Mouse (Mus musculus) liver, embryonic 16.5 days (tissue): ENCODE measurements around the gene Foxf1. TPM values are rescaled to one million over a fixed set of nuclear protein-coding genes. Genes with fewer than 3 reads are reported as not detected.

Experiments
- ATAC-seq: fragments of 200-750 bp; cut with Nextera tagmentation; 2 replicates; pipeline ENCODE4 v1.8.0; 2017; ENCODE audit warnings: low read depth, mild to moderate bottlenecking, moderate number of reproducible peaks, moderate library complexity
- H3K27ac ChIP-seq: fragments of 300-500 bp; sonication (generic); 2 replicates; pipeline ENCODE4 v1.5.1; 2014; ENCODE audit warnings: mild to moderate bottlenecking, low read length
- H3K27me3 ChIP-seq: fragments of 300-500 bp; sonication (generic); 2 replicates; pipeline ENCODE4 v1.6.1; 2014; ENCODE audit warnings: low read depth, low read length, mixed read lengths; ENCODE audit not compliant: control insufficient read depth, insufficient read depth
- H3K36me3 ChIP-seq: fragments of 300-500 bp; sonication (generic); 2 replicates; pipeline ENCODE4 v1.6.1; 2014; ENCODE audit warnings: mild to moderate bottlenecking; ENCODE audit not compliant: control insufficient read depth, insufficient read depth
- H3K4me1 ChIP-seq: fragments of 300-500 bp; sonication (generic); 2 replicates; pipeline ENCODE4 v1.6.1; 2014; ENCODE audit warnings: low read depth, low read length, mixed read lengths; ENCODE audit not compliant: control insufficient read depth
- H3K4me2 ChIP-seq: fragments of 300-500 bp; sonication (generic); 2 replicates; pipeline ENCODE4 v1.6.1; 2014; ENCODE audit warnings: low read depth, low read length, mixed read lengths
- H3K4me3 ChIP-seq: fragments of 300-500 bp; sonication (generic); 2 replicates; pipeline ENCODE4 v1.5.1; 2014; ENCODE audit warnings: low read depth, mild to moderate bottlenecking, low read length
- H3K9ac ChIP-seq: fragments of 300-500 bp; sonication (generic); 2 replicates; pipeline ENCODE4 v1.6.1; 2014; ENCODE audit warnings: low read depth, low read length
- H3K9me3 ChIP-seq: fragments of 300-500 bp; sonication (generic); replicated peaks from 2 replicates; pipeline ENCODE4 v1.6.1; 2016; ENCODE audit warnings: low read length; ENCODE audit not compliant: control insufficient read depth
- WGBS: fragments of 180-500 bp; shearing (Covaris S2); extraction: QIAGEN DNeasy Blood & Tissue Kit; methylation state at CpG from one replicate; pipeline ENCODE4 v1.1.7; 2014; ENCODE audit not compliant: insufficient replicate concordance; 5-methylcytosine and 5-hydroxymethylcytosine counted together
- polyA plus RNA-seq: library from polyadenylated mRNA; unstranded; fragments of >200 nt; fragmentation: Nextera tagmentation; extraction: Ambion mirVana; gene quantifications from 2 replicates; pipeline ENCODE4 v1.2.1, GENCODE M21; 2015

Foxf1 gene
- polyA plus RNA-seq, 1 experiment from 2014 or later, result 2.7 TPM

GRCm38 (mm10) chr8:121124547-121125239 is 40.5 kb downstream of the Foxf1 start:
- no peak for ATAC-seq
- Histone ChIP-seq H3K4me2 (no peak overlapping the region), H3K27ac (no peak overlapping the region), H3K27me3 (peaks cover 99% of the 10 kb centered on the region), H3K9ac (no peak overlapping the region), H3K4me3 (no peak overlapping the region), H3K9me3 (no peaks in the 10 kb centered on the region), H3K4me1 (no peaks in the 10 kb centered on the region), H3K36me3 (no peaks in the 10 kb centered on the region)
- 7% methylated on average over 17 of the region's 17 CpGs for WGBS

- Histone ChIP-seq H3K27ac (no peak overlapping the region), H3K27me3 (peaks cover 99% of the 10 kb centered on the region), H3K9me3 (no peaks in the 10 kb centered on the region), H3K4me2 (peak overlapping the region; percentile 21; the same call in 1 of the 2 replicates), H3K36me3 (no peaks in the 10 kb centered on the region), H3K9ac (no peak overlapping the region), H3K4me1 (no peaks in the 10 kb centered on the region), H3K4me3 (peak overlapping the region; percentile 24; the same call in 1 of the 2 replicates)
- WGBS, result 1% methylated on average over 36 of the region's 36 CpGs
- ATAC-seq, result 0 out of 2 replicates have a peak, but pooled peaks have one; percentile 30
Measured at GRCm38 (mm10) chr8:121125311-121125876, 41.2 kb downstream of the Foxf1 start.

DNA sequence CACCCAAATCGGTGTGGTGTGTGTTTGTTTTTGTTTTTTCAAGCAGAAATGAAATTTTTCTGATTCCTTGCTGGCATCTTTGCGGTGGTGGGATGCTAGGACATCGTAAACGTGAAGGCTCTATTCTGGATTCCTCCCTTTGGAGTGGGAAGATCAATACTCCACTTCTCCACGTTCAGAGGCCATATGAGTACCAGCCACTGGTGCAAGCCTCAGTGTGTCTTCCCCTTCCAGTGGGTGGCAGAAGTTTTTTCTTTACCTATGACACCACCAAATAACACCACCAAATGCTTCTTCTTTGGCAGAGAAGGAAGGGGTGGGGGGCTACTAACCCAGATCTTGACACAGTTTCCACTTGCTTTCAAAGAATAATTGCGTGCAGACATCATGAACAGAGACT is 42.0 kb downstream of the Foxf1 start:
- Histone ChIP-seq H3K36me3 (no peaks in the 10 kb centered on the region), H3K27me3 (peaks cover 97% of the 10 kb centered on the region), H3K4me2 (no peak overlapping the region), H3K4me1 (no peaks in the 10 kb centered on the region), H3K9me3 (no peaks in the 10 kb centered on the region), H3K27ac (no peak overlapping the region), H3K9ac (no peak overlapping the region), H3K4me3 (no peak overlapping the region)
- 6% methylated on average over 6 of the region's 6 CpGs for WGBS
- no peak for ATAC-seq

GRCm38 (mm10) chr8:121126694-121127093 is 42.5 kb downstream of the Foxf1 start:
- WGBS, result 18% methylated on average over 6 of the region's 6 CpGs
- no peak overlapping the region for H3K4me2 ChIP-seq
- H3K4me1 ChIP-seq, result no peaks in the 10 kb centered on the region
- no peak overlapping the region for H3K27ac ChIP-seq
- ATAC-seq, result no peak
- H3K27me3 ChIP-seq, result peaks cover 93% of the 10 kb centered on the region
- H3K4me3 ChIP-seq, result no peak overlapping the region
- H3K9ac ChIP-seq, result no peak overlapping the region
- H3K36me3 ChIP-seq, result no peaks in the 10 kb centered on the region
- H3K9me3 ChIP-seq, result no peaks in the 10 kb centered on the region

GRCm38 (mm10) chr8:121127291-121127701 is 43.1 kb downstream of the Foxf1 start:
- no peak overlapping the region for H3K27ac ChIP-seq
- 4% methylated on average over 11 of the region's 11 CpGs for WGBS
- H3K9ac ChIP-seq, result no peak overlapping the region
- H3K36me3 ChIP-seq, result no peaks in the 10 kb centered on the region
- no peaks in the 10 kb centered on the region for H3K9me3 ChIP-seq
- H3K4me2 ChIP-seq, result no peak overlapping the region
- no peaks in the 10 kb centered on the region for H3K4me1 ChIP-seq
- H3K4me3 ChIP-seq, result no peak overlapping the region
- no peak for ATAC-seq
- peaks cover 87% of the 10 kb centered on the region for H3K27me3 ChIP-seq

DNA sequence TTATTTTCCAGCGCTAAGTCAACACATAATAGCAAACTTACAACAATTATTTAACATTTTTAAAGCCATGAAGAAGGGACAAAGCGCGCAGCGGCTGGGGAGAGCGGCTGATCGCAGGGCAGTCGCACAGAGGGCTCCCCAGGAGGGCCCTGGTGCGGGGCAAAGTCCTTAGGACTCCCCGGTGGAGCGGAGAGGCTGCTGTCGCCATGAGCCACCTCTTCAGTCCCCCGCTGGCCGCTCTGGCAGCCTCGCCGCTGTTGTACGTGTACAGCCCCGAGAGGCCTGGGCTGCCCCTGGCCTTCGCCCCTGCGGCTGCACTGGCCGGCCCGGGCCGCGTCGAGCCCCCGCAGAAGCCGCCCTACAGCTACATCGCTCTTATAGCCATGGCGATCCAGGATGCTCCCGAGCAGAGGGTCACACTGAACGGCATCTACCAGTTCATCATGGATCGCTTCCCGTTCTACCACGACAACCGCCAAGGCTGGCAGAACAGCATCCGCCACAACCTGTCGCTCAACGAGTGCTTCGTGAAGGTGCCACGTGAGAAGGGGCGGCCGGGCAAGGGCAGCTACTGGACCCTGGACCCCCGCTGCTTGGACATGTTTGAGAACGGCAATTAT is 43.7 kb downstream of the Foxf1 start, which contains the start of gene Foxl1:
Foxl1 (plus strand) TSS at position 185 of the 620 bp plus-strand sequence.
- WGBS, result 3% methylated on average over 43 of the region's 43 CpGs
- peaks cover 82% of the 10 kb centered on the region for H3K27me3 ChIP-seq
- no peaks in the 10 kb centered on the region for H3K36me3 ChIP-seq
- H3K27ac ChIP-seq, result no peak within 1 kb of the TSS
- no peak within 1 kb of the TSS for H3K4me2 ChIP-seq
- no peaks in the 10 kb centered on the region for H3K9me3 ChIP-seq
- H3K9ac ChIP-seq, result no peak within 1 kb of the TSS
- no peak for ATAC-seq
- no peaks in the 10 kb centered on the region for H3K4me1 ChIP-seq
- H3K4me3 ChIP-seq, result no peak within 1 kb of the TSS

GRCm38 (mm10) chr8:121128531-121129264 is 44.5 kb downstream of the Foxf1 start:
- H3K4me1 ChIP-seq, result no peaks in the 10 kb centered on the region
- no peaks in the 10 kb centered on the region for H3K36me3 ChIP-seq
- H3K27ac ChIP-seq, result no peak overlapping the region
- WGBS, result 3% methylated on average over 55 of the region's 55 CpGs
- no peak overlapping the region for H3K9ac ChIP-seq
- no peak for ATAC-seq
- H3K4me2 ChIP-seq, result no peak overlapping the region
- H3K9me3 ChIP-seq, result no peaks in the 10 kb centered on the region
- no peak overlapping the region for H3K4me3 ChIP-seq
- H3K27me3 ChIP-seq, result peaks cover 73% of the 10 kb centered on the region

DNA sequence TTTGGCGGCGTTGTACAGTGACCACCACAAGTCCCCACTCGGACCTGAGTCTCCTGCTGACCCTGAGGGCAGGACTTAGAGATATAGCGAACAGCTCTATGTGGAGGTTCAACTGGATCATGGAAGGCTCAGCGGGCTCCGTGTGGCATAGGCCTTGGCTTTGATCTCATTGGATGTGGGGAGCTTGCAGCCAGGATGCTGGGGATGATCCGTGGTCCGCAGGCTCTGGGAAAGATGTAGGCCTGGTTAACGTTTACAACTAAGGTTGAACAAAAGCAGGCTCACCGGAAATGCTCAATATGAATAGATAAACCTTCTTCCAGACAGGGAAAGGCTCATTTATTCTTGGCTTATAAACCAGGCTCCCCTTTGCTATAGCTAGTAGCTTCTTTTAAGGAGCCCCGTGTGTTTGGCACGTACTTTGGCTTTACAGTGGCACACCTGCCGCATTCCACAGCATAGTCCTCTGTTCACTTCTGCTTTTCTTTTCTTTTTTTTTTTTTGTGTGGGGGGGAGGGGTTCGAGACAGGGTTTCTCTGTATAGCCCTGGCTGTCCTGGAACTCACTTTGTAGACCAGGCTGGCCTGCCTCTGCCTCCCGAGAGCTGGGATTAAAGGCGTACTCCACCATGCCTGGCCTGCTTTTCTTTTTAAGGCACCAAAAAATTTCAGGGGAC is 45.2 kb downstream of the Foxf1 start:
- WGBS, result 12% methylated on average over 16 of the region's 16 CpGs
- H3K27ac ChIP-seq, result no peak overlapping the region
- no peak overlapping the region for H3K4me2 ChIP-seq
- H3K4me1 ChIP-seq, result no peaks in the 10 kb centered on the region
- H3K4me3 ChIP-seq, result no peak overlapping the region
- no peaks in the 10 kb centered on the region for H3K36me3 ChIP-seq
- no peak for ATAC-seq
- H3K9me3 ChIP-seq, result no peaks in the 10 kb centered on the region
- no peak overlapping the region for H3K9ac ChIP-seq
- peaks cover 68% of the 10 kb centered on the region for H3K27me3 ChIP-seq
